ENCODE assay signal across 9 mouse cellular contexts in genomic region chr7:89406011-89406410, GRCm38 (mm10). TPM values are rescaled to one million over a fixed set of nuclear protein-coding genes. Genes with fewer than 3 reads are reported as not detected.
A peak's percentile ranks its signal among the peaks of the same experiment; 100 is the strongest.
DNase-seq lines count a peak whose midpoint lies in the region; ATAC-seq and TF ChIP-seq lines count a peak whose summit lies in the region.
"Had no signal": no experiment of that assay in that cellular context is flagged by ENCODE, and none has a peak within 500 bp of the region (broad histone marks: within the 10 kb centered on the region; RNA-seq: fewer than 3 reads in every experiment).

No protein-coding gene starts in this region.

- peak overlapping the region in 1 of 2 experiments; percentile 38; a peak in 1 of 4 replicates for H3K27ac ChIP-seq in heart, embryonic 14.5 days (replicated peaks in 1 of 2; ENCODE audit: control insufficient read depth in 1 of 2, insufficient read depth in 1 of 2, low read depth in 2 of 2, low read length in 2 of 2)
- no peak overlapping the region for H3K27ac ChIP-seq in embryonic facial prominence, embryonic 15.5 days (replicated peaks)
- H3K27ac ChIP-seq in limb, embryonic 14.5 days (replicated peaks; ENCODE audit: low read depth, low read length), result no peak overlapping the region

- WGBS in heart, embryonic 14.5 days, result 26% methylated on average over 1 of the region's 1 CpGs
- WGBS in embryonic facial prominence, embryonic 15.5 days, result 14% methylated on average over 1 of the region's 1 CpGs
- 7% methylated on average over 1 of the region's 1 CpGs for WGBS in limb, embryonic 14.5 days

- peak overlapping the region; percentile 70 for H3K9ac ChIP-seq in heart, embryonic 14.5 days (ENCODE audit: low read length)
- no peak overlapping the region for H3K9ac ChIP-seq in embryonic facial prominence, embryonic 15.5 days
- H3K9ac ChIP-seq in limb, embryonic 14.5 days (ENCODE audit: low read depth, low read length, severe bottlenecking), result no peak overlapping the region

- peaks cover 33% of the 10 kb centered on the region for H3K36me3 ChIP-seq in heart, embryonic 14.5 days (ENCODE audit: control insufficient read depth, insufficient read depth, low read length)
- peaks cover 3% of the 10 kb centered on the region; the same call in 1 of the 2 replicates for H3K36me3 ChIP-seq in embryonic facial prominence, embryonic 15.5 days
- peaks cover 28% of the 10 kb centered on the region for H3K36me3 ChIP-seq in limb, embryonic 14.5 days (ENCODE audit: control insufficient read depth, insufficient read depth, low read length)

- TF ChIP-seq POLR2A in limb, embryonic 14.5 days (IDR thresholded peaks at IDR 0.05; ENCODE audit: borderline replicate concordance, extremely low read depth, insufficient read depth, insufficient read length), result no peak

- H3K4me1 ChIP-seq in heart, embryonic 14.5 days (ENCODE audit: control insufficient read depth in 2 of 2, insufficient read depth in 2 of 2, low read length in 2 of 2), result peaks cover 7 to 21% of the 10 kb centered on the region in 2 experiments; a peak in 2 of 4 replicates
- H3K4me1 ChIP-seq in embryonic facial prominence, embryonic 15.5 days, result peaks cover 16% of the 10 kb centered on the region
- H3K4me1 ChIP-seq in limb, embryonic 14.5 days (ENCODE audit: control insufficient read depth, insufficient read depth, low read length), result peaks cover 24% of the 10 kb centered on the region

- no peak for DNase-seq in heart, postnatal 36 days
- DNase-seq in 3T3-L1 (ENCODE audit: low read depth, low spot score), result peak; percentile 16
- DNase-seq in limb, embryonic 14.5 days (ENCODE audit: low spot score), result peak; percentile 49
- DNase-seq in thymus, postnatal 14 days, result no peak
- DNase-seq in thymus, postnatal 36 days, result no peak
- DNase-seq in cerebellum, adult 9-11 months, result no peak
- DNase-seq: adrenal gland, adult 8-10 months had no signal

- intact Hi-C loops in heart, postnatal 36 days (cut with DNase I), result loop anchor here (5.0 kb wide), 3 partner anchors 34 to 726 kb away; partner anchors contain the start of gene Picalm

- no peaks in the 10 kb centered on the region for H3K9me3 ChIP-seq in heart, embryonic 14.5 days (ENCODE audit: control insufficient read depth, low read length)
- H3K9me3 ChIP-seq in embryonic facial prominence, embryonic 15.5 days (replicated peaks), result no peaks in the 10 kb centered on the region
- no peaks in the 10 kb centered on the region for H3K9me3 ChIP-seq in limb, embryonic 14.5 days (ENCODE audit: control insufficient read depth, low read length)

- peak overlapping the region; percentile 91 for H3K4me2 ChIP-seq in heart, embryonic 14.5 days (ENCODE audit: low read length)
- peak overlapping the region; percentile 24 for H3K4me2 ChIP-seq in embryonic facial prominence, embryonic 15.5 days (replicated peaks)
- peak overlapping the region; percentile 44 for H3K4me2 ChIP-seq in limb, embryonic 14.5 days (replicated peaks; ENCODE audit: low read depth, low read length, severe bottlenecking)

- no peak for ATAC-seq in heart, embryonic 14.5 days (ENCODE audit: insufficient number of reproducible peaks, insufficient read depth, low FRiP score, low read depth)
- ATAC-seq in embryonic facial prominence, embryonic 15.5 days (ENCODE audit: insufficient number of reproducible peaks, low FRiP score, low TSS enrichment, low read depth), result no peak
- no peak for ATAC-seq in limb, embryonic 14.5 days (ENCODE audit: low FRiP score, low read depth)

- H3K4me3 ChIP-seq in heart, embryonic 14.5 days (ENCODE audit: control insufficient read depth in 1 of 2, insufficient read depth in 1 of 2, low read depth in 1 of 2, low read length in 2 of 2), result peak overlapping the region; percentile 27 to 90; a peak in 3 of 4 replicates
- peak overlapping the region; percentile 29 for H3K4me3 ChIP-seq in embryonic facial prominence, embryonic 15.5 days (replicated peaks)
- H3K4me3 ChIP-seq in limb, embryonic 14.5 days (replicated peaks; ENCODE audit: low read length), result peak overlapping the region; percentile 72

- no peaks in the 10 kb centered on the region for H3K27me3 ChIP-seq in heart, embryonic 14.5 days (ENCODE audit: control insufficient read depth, insufficient read depth, low read length)
- H3K27me3 ChIP-seq in embryonic facial prominence, embryonic 15.5 days, result 0 out of 2 replicates have a peak, but pooled peaks cover 10% of the 10 kb centered on the region
- no peaks in the 10 kb centered on the region for H3K27me3 ChIP-seq in limb, embryonic 14.5 days (ENCODE audit: control insufficient read depth, insufficient read depth, low read length)

RNA-seq across cellular contexts. Expression of gene Fzd4, which starts 1.9 kb away (rescaled TPM):
- polyA plus RNA-seq in heart, embryonic 14.5 days (2014; fragmentation: Nextera tagmentation; extraction: Ambion mirVana), result 12.7 and 13.2 TPM in 2 replicates
- 10 to 100 TPM; 31.6 to 35.8 TPM for total RNA-seq in heart, postnatal 36 days (2021)
- 8.9 and 9.9 TPM in 2 replicates for polyA plus RNA-seq in embryonic facial prominence, embryonic 15.5 days (2015; fragmentation: Nextera tagmentation; extraction: Ambion mirVana)
- 23.4 and 23.6 TPM in 2 replicates for polyA plus RNA-seq in limb, embryonic 14.5 days (2012; rRNA removed)
- 20.2 and 22.6 TPM in 2 replicates for polyA plus RNA-seq in limb, embryonic 14.5 days (2014; fragmentation: Nextera tagmentation; extraction: Ambion mirVana)

RNA-seq across cellular contexts. Expression of gene Tmem135, which starts 2.0 kb away (rescaled TPM):
- 28.4 and 29.4 TPM in 2 replicates for polyA plus RNA-seq in heart, embryonic 14.5 days (2014; fragmentation: Nextera tagmentation; extraction: Ambion mirVana)
- 10 to 100 TPM; 43.3 to 51.3 TPM for total RNA-seq in heart, postnatal 36 days (2021)
- polyA plus RNA-seq in embryonic facial prominence, embryonic 15.5 days (2015; fragmentation: Nextera tagmentation; extraction: Ambion mirVana), result 19.1 and 25.2 TPM in 2 replicates
- polyA plus RNA-seq in limb, embryonic 14.5 days (2012; rRNA removed), result 12.4 and 18.8 TPM in 2 replicates
- polyA plus RNA-seq in limb, embryonic 14.5 days (2014; fragmentation: Nextera tagmentation; extraction: Ambion mirVana), result 18.6 and 21.7 TPM in 2 replicates

Comparison
In these comparisons a context has a peak if more than half of its experiments do, and no peak if none do; other contexts are left out.
1. H3K4me2 ChIP-seq: peak in every context shown above with its lines; median percentile 91 in heart, embryonic 14.5 days; 44 in limb, embryonic 14.5 days; 24 in embryonic facial prominence, embryonic 15.5 days.
2. DNase-seq: peak in 3T3-L1 (single experiment) and limb, embryonic 14.5 days (single experiment); none in heart, postnatal 36 days (0 of 2), thymus, postnatal 14 days (single experiment), thymus, postnatal 36 days (0 of 2) and cerebellum, adult 9-11 months (single experiment).
3. Peak in every context shown above with its lines, with median percentiles within 50 percentile points of each other: H3K4me3 ChIP-seq.